Mouse (Mus musculus): ENCODE measurements at regions not wholly inside any gene's neighbourhood (a gene's known extent, or its start where the extent isn't known, plus 50 kb on each side); places are given as distances from the start of the nearest gene placed in this dataset.

DNA sequence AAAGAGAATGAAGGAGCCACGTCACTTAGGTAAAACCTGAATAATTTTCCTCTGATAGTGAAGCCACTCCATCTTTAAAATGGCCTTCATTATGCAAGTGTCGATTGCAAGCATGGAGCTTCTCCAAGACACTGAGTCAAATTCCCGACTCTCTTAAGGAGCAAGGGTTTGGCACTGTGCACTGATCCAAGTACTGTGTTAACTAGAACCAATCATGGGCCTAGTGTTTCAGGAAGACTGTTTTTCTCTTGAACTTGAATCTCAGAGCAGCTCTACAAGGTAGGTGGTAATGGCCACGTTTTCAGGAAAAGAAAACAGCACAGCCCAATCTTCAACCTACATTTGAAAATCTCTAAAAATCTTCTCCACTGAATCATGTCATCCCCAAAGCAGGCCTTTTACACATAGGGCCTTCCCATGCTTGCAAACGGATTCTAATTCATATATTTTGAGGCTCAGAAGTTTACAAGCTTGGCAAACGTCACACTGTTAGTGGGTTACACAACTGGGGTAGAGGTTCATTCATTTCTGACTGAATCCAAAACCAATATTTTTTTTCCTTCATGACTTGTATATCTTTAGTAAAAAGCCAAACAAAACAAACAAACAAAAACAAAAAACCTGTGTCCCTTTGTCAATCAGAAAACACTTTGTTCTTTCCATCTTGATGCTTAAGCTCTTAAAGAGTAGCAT, 342.2 kb upstream of the Zfp462 start:
- no peak for DNase-seq (ENCODE audit: low spot score in 2 of 2)

DNA sequence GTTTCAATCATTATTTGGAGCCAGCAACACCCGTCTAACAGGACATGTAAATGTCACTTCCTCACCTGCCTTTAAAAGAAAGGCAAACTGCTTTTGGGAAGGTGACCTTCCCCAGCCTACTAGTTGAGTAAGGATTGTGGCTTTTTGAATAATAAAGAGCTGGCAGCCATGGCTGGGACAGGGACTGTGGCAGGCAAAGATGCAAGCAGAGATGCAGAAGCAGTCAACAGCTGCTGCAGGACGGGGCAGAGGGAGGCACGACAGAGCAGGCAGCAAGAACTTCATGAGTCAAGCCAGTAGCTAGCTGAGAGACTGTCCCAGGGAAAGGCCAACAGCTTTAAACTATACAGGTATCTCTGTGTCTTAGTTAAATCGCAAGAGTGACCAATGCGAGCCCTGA, 334.7 kb upstream of the Zfp462 start:
- no peak for DNase-seq (ENCODE audit: low spot score in 2 of 2)

DNA sequence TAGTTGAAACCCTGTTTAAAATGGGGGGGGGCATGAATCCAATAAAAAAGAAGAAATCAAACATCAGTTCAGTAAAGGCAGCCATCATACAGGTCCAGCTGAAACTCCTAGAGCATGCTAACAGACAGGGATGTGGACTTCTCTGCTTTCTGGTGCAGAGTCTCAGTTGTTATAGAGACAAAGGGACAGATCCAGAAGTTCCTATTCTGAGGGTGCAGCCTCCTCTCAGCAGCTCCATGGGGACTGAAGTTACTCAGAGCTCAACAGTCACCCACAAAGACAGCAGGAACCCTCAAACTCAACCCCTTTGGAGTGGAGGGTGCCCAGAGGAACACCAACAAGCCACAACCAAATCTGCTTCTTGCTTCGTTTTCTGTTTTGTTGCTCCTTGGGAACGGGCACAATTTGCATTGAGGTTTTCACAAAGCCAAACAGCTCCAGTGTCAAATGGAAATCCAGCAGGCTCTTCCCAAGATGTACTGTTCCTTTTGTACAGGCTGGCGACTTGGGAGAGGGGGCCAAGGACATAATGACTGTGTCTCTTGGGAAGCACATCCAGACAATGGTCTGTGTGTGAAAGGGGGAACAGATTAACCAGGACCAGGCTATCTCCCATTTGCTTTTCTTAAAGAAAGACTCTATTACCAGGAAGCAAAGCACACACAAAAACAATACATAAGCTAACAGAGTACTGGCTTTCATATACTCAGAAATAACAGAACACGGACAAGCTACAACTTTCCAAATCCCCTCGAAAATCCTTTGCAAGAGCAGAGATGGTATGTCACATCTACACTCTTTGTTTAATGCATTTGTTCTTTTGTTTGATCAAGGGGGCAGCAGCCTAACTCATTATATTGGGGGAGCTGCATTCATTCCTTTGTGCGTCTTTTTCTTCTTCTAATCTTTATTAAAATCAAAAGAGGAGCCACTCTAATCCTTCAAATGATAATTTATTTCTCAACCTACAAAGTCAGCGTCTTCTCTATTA, 332.6 kb upstream of the Zfp462 start:
- no peak for DNase-seq (ENCODE audit: low spot score in 2 of 2)

DNA sequence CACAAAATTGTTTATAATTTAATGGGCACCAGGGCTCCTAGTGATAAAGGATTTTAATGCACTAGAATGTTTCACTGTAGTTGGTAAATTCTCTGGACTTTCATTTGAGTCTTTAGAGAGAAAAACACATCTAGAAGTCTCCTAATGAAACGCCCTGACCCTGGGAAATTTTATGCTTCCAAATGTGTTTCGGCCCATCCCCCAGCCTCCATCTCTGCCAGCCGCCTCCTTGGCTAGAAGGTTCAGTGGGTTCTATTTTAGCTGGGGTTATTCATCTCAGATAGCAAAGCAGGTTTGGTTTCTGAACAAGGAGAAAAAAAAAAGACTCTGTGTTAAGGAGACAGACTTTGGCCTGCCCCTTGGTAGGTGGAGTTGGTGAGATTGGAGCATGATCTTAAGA, 331.8 kb upstream of the Zfp462 start:
- peak in 1 of 2 experiments; percentile 4 for DNase-seq (ENCODE audit: low spot score in 2 of 2)

DNA sequence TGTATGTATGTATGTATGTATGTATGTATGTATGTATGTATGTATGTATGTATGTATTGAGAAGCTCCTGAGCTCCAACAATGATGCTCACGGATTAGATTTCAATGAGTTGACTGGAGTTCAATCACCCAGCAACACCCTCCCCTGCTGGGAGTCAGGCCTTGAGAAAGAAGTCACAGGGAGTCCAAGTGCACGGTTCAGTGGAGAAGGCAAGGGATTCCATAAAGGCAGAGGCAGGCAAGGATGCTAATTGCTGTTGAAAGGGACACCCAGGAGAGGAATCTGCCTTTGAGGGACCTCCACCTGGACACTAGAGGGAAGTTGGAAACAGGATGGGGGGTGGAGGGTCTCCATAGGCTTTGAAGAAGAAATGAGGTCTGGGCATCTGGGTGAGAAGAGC, 331.2 kb upstream of the Zfp462 start:
- no peak for DNase-seq (ENCODE audit: low spot score in 2 of 2)

DNA sequence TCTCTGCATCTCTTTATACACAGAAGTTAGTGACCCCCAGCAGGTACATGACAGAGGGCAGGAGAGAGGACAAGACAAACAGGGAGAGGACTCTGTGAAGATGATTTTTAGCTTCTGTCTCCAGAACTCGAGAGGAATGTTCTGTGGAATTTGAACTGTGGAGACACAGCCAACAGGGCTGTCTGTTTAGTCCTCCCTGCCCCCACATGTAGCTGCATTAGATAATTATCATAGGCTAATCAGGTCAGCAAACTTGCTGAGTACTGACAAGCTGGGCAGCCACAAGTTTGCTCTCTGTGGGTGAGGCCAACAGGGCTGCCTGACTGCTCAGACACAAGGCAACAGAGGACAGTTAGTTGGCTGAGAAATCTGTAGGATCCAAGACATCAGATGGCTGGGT, 329.0 kb upstream of the Zfp462 start:
- no peak for DNase-seq (ENCODE audit: low spot score in 2 of 2)

DNA sequence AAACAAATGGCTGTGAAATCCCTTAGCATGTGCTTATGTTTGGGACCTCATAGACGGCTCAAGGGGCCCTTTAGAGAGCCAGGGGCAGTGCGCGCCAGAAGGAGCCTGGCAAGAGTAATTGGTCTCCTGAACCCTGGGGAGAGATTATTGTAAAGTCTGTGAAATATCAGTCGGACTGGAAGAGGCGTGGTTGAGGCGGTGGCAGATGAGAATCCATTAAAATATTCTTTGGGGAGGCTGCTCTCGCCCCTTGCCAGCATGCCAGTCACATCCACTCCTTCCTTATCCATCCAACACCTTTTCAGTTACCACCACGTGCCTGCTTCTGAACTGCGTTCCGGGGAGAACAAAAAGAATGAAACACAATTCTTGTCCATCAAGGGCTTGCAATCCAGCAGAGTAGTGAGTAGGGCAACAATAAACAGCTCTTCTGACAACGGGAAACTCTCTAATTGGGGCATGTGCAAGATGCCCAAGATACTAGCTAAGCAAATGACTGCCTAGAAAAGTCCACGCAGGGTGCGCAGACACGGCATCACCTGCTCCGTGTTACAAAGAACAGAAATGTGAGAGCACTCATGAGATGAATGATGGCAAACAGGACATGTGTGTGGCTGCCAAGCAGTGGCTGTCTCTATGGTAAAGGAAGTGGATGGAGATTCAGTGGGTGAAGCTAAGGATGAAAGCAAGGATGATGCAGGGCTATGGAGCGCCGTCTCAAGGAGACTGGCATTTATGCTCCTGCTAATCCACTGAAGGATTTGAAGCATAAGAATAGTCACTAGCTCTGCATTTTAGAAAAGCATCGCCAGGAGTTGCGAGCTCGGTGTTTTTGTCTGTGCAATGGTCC, 320.6 kb upstream of the Zfp462 start:
- DNase-seq (ENCODE audit: low spot score in 2 of 2): no peak

DNA sequence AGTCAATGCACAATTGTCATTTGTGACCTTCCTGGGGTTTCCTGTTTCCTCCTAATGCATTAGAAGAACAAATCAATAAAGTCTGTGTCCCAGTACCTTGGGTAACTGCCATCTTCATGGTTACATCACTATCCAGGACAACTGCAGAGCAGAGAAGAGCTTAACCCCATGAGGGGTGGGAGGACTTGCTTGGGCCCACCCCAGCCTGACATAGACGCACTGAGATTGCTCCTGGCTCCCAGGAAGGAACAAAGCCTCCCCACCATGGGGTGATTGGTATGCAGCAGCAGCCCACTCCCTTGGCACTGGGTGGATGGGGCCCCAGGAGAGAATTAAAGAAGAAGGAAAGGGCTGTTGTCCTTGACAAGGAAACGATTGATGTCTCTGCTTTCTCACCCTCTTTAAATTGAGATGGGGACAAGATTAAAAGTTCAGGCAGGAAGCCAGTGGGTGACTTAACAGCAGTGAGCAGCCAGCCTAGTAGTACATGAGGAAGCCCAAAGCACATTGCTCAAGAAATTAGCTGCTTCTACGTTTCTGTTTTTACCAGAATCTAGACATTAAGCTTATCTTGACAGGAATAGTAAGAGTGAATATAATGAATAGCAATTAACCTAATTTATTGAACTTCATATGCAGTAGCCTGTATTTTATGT, 307.7 kb upstream of the Zfp462 start:
- DNase-seq (ENCODE audit: low spot score in 2 of 2): peak in 1 of 2 experiments; percentile 11

DNA sequence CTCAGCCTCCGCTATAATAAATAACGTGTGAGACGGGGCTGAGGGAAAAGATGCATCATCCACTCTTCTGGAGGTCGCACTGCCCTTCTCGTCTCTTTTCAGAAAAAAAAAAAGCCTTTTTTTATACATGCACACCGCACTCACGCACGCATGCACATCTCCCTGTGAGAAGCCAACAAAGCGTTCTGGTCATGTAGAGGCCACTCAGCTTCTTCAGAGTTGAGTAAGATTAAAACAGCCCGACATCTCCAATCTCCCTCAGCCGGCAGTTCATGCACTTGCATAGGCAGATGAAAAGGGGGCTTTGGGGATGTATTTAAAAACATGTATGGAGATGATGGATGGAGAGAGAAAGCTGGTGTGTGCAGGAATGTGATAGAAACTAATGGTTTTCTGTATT, 298.8 kb upstream of the Zfp462 start:
- no peak for DNase-seq (ENCODE audit: low spot score in 2 of 2)

DNA sequence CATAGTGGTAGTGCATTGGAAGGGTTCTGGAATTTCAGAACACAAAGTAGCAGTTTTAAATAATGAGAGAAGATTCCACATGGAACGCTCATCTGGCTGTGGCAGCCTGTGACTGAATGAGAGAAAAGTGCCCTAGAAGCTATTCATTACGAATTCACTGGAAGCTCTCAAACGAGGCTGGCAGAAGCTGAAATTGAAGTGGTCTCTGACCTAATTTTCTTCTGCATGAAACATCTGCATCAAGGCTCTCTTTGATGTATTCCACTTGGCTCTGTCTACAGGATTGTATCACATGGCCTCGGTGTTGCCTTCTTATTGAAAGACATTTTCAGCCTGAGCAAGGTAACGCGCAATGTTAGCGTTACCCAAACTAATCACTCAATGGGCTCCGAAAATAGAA, 298.4 kb upstream of the Zfp462 start:
- DNase-seq (ENCODE audit: low spot score in 2 of 2): no peak

DNA sequence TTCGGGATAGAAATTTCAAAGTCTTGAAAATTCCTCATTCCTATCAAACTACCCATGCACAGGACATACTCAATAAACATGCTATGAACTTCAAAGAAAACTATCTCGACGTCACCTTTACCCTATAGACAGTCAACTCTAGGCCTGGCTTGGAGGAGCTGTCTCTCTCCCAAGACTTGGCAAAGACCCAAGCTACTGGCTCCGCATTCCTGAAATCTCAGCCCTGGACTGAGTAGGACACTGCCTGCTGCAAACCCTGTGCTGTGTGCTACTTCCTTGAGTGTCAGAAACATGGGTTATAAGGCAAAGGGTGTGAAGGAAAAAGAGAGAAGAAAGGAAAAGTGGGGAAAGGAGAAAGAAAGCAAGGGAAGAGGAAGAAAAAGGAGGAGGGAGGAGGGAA, 296.6 kb upstream of the Zfp462 start:
- DNase-seq (ENCODE audit: low spot score in 2 of 2): no peak

DNA sequence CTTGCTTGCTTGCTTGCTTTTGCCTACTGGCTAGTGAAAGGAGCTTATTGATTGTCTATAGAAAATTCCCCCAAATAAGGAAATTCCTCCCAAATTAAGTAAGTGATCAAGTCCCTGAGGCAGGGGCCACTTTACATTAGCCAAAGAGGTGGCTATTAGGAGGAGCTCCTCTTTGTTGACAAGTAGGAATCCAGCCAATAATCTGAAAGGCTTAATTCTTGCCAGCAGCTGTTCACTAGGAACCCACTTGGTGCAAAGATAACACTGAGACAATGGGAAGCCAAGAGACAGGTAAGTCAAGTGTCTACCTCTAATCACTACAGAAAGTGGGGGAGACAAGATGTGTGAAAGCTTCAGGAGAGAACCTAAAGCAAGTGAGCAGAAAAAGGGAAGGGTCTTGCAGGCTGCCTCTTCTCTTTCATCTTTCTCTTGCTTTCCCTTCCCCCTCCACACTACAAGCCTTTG, 293.2 kb upstream of the Zfp462 start:
- no peak for DNase-seq (ENCODE audit: low spot score in 2 of 2)

DNA sequence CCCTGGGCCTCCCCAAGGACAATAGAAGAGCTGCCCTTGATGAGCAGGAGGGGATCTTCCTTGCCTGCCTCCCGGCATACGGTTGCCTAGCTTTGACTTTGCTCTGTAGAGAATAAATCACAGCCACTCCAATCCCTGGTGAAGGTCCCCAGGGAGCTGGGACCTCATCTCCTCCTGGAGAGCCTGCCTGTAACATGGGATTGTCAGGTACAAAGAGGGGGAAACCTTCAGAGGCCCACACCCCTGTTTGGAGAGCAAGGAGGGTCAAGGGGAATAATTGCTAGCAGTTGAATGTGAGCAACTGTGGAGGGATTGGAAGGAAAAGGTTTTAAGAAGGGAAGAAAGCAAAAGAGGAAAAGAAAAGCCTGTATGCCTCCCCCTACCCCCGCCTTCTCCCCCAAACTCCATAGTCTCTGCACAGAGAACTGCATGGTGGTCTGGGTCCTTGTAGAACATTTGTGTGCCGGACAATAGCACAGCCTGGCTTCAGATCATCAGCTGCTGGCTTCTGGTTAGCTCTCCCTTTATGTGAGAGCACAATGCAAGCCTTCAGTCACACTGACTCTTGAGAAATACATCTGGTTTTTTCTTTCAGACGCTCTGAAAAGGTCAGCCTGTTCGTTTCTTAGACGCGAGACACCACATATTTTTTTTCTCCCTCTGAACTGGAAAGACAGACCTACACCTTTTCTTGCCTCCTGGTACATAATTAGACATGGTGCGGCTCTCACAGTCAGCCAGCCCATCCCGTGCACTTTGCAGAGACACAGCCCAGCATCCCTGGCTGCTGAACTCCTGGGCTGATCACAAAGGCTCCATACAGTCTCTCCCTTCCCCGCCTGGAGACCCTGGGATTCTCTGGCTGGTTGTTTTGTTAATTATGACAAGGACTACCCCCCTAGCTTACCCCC, 292.5 kb upstream of the Zfp462 start:
- DNase-seq (ENCODE audit: low spot score in 2 of 2): peak in 1 of 2 experiments; percentile 11

DNA sequence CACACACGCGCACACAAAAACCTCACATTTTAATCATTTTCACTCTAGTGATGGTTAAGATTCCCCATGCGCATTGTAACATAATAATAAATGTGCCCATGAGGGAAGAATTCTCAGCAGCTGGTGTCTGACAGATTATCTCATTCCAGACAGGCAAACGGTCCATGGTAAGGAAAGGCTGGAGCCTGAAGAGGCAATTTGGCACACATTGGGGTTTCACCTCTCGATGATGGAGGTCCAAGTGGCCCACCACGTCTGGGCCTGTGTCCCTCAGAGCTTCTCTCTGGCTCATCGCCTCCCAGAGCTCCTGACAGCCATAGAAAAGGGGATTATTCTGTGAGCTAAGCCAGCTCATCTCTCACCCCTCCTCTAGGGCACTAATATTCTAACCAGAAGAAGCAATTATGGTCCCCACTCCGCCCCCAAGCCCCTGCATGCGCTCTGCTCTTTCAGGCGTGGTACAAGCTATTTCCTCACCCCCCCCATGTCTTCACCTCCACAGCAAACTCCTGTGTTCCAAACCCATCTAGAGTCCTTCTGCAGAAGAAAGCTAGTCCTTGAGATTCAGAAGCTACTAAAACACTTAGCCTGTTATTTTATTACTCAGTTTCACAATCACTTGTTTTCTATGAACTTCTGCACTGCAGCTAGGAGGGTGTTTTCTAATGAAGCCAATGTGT, 291.6 kb upstream of the Zfp462 start:
- DNase-seq (ENCODE audit: low spot score in 2 of 2): peak in 1 of 2 experiments; percentile 24

Measured in cerebellum, postnatal 4 days (tissue).